Mouse (Mus musculus): ENCODE results near the gene Gm2916. TPM values are rescaled to one million over a fixed set of nuclear protein-coding genes. Genes with fewer than 3 reads are reported as not detected.
"Not testable (repeated sequence)": the region's sequence is repeated elsewhere in the genome, so short reads cannot be mapped to it uniquely, and the experiment has no call there.

Gm2916 gene
- not detected in 2 replicates for polyA plus RNA-seq (2012; rRNA removed)

GRCm38 (mm10) chr14:3883872-3884271 lies at the start of gene Gm2916:
Gene Gm2916, plus strand, starts transcription at chr14:3884172.
- not testable (repeated sequence) for DNase-seq (ENCODE audit: low spot score)

- DNase-seq (ENCODE audit: low spot score): not testable (repeated sequence)
Observed at GRCm38 (mm10) chr14:3845945-3846344, 38.0 kb upstream of the Gm2916 start, which contains the start of gene Gm3033. Gene Gm3033, plus strand, starts transcription at chr14:3846245.

GRCm38 (mm10) chr14:3931456-3931855 lies 47.5 kb downstream of the Gm2916 start, which contains the start of gene Gm3029:
Gene Gm3029, plus strand, starts transcription at chr14:3931756.
- not testable (repeated sequence) for DNase-seq (ENCODE audit: low spot score)

GRCm38 (mm10) chr14:3963247-3963646 lies 79.3 kb downstream of the Gm2916 start, which contains the start of gene Gm3095:
Gene Gm3095, plus strand, starts transcription at chr14:3963547.
- DNase-seq (ENCODE audit: low spot score): not testable (repeated sequence)

Other genes with a start within 250 kb of the Gm2916 start
- gene Gm3012, start 249.7 kb upstream of the Gm2916 start, polyA plus RNA-seq (2012; rRNA removed): not detected in 2 replicates
- 0.30 and 0.41 TPM in 2 replicates for gene Gm3020, start 232.1 kb upstream of the Gm2916 start, polyA plus RNA-seq (2012; rRNA removed)
- gene Gm3043, start 195.4 kb upstream of the Gm2916 start, polyA plus RNA-seq (2012; rRNA removed): not detected in 2 replicates
- gene Gm3002, start 74.1 kb upstream of the Gm2916 start, polyA plus RNA-seq (2012; rRNA removed): 0.22 and 0.30 TPM in 2 replicates
- 0.09 TPM in 1 of 2 replicates, not detected in the other for gene Gm3033, start 37.9 kb upstream of the Gm2916 start, polyA plus RNA-seq (2012; rRNA removed)
- not detected in 2 replicates for gene Gm3029, start 47.6 kb downstream of the Gm2916 start, polyA plus RNA-seq (2012; rRNA removed)
- gene Gm3095, start 79.4 kb downstream of the Gm2916 start, polyA plus RNA-seq (2012; rRNA removed): 0.17 TPM in 1 of 2 replicates, not detected in the other
- not detected in 2 replicates for gene Gm3099, start 114.2 kb downstream of the Gm2916 start, polyA plus RNA-seq (2012; rRNA removed)
- gene Gm5796, start 139.8 kb downstream of the Gm2916 start, polyA plus RNA-seq (2012; rRNA removed): 0.19 and 0.26 TPM in 2 replicates
- not detected in 2 replicates for gene Gm3115, start 199.9 kb downstream of the Gm2916 start, polyA plus RNA-seq (2012; rRNA removed)
- gene Gm8108, start 226.4 kb downstream of the Gm2916 start, polyA plus RNA-seq (2012; rRNA removed): 3.6 and 6.4 TPM in 2 replicates

All from urinary bladder, adult 2 months (tissue).